Mouse (Mus musculus) neural tube, embryonic 14.5 days (tissue): ENCODE measurements around the gene Jazf1. TPM values are rescaled to one million over a fixed set of nuclear protein-coding genes. Genes with fewer than 3 reads are reported as not detected.

ENCODE experiments used
- ATAC-seq: fragments of 200-750 bp; cut with Nextera tagmentation; 2 replicates; pipeline ENCODE4 v1.8.0; 2017; ENCODE audit warnings: low read depth, mild to moderate bottlenecking, moderate TSS enrichment, moderate library complexity
- H3K27ac ChIP-seq: fragments of 300-500 bp; sonication (generic); 2 replicates; pipeline ENCODE4 v1.5.1; 2014; ENCODE audit warnings: low read depth, mild to moderate bottlenecking, control low read depth, low read length, moderate library complexity, mixed read lengths
- H3K27me3 ChIP-seq: fragments of 300-500 bp; sonication (generic); 2 replicates; pipeline ENCODE4 v1.6.1; 2014; ENCODE audit warnings: low read length; ENCODE audit not compliant: control insufficient read depth, insufficient read depth
- H3K36me3 ChIP-seq: fragments of 300-500 bp; sonication (generic); 2 replicates; pipeline ENCODE4 v1.6.1; 2014; ENCODE audit warnings: low read length, mixed read lengths; ENCODE audit not compliant: control insufficient read depth, insufficient read depth
- H3K4me1 ChIP-seq: fragments of 300-500 bp; sonication (generic); 2 replicates; pipeline ENCODE4 v1.6.1; 2014; ENCODE audit warnings: low read length; ENCODE audit not compliant: control insufficient read depth, insufficient read depth
- H3K4me2 ChIP-seq: fragments of 300-500 bp; sonication (generic); 2 replicates; pipeline ENCODE4 v1.6.1; 2014; ENCODE audit warnings: mild to moderate bottlenecking, low read depth, low read length, control low read depth
- H3K4me3 ChIP-seq: fragments of 300-500 bp; sonication (generic); 2 replicates; pipeline ENCODE4 v1.5.1; 2014; ENCODE audit warnings: low read depth, low read length, control low read depth, mixed read lengths
- H3K9ac ChIP-seq: fragments of 300-500 bp; sonication (generic); replicated peaks from 2 replicates; pipeline ENCODE4 v1.6.1; 2014; ENCODE audit warnings: low read depth, mild to moderate bottlenecking, control low read depth, low read length, mixed read lengths
- H3K9me3 ChIP-seq: fragments of 300-500 bp; sonication (generic); 2 replicates; pipeline ENCODE4 v1.6.1; 2016; ENCODE audit warnings: low read length; ENCODE audit not compliant: control insufficient read depth
- WGBS: fragments of 180-500 bp; shearing (Covaris S2); extraction: QIAGEN DNeasy Blood & Tissue Kit; methylation state at CpG from one replicate; pipeline ENCODE4 v1.1.7; 2014; 5-methylcytosine and 5-hydroxymethylcytosine counted together
- polyA plus RNA-seq: library from polyadenylated mRNA; unstranded; fragments of >200 nt; fragmentation: Nextera tagmentation; extraction: Ambion mirVana; gene quantifications from 2 replicates; pipeline ENCODE4 v1.2.1, GENCODE M21; 2014

Gene Jazf1
- polyA plus RNA-seq, 1 experiment from 2014 or later: 64.4 TPM

- ATAC-seq: no peak
- H3K9ac ChIP-seq: no peak overlapping the region
- H3K9me3 ChIP-seq: no peaks in the 10 kb centered on the region
- H3K36me3 ChIP-seq: no peaks in the 10 kb centered on the region
- no peak overlapping the region for H3K4me3 ChIP-seq
- WGBS: 67% methylated on average over 4 of the region's 4 CpGs
- H3K4me1 ChIP-seq: no peaks in the 10 kb centered on the region
- no peak overlapping the region for H3K4me2 ChIP-seq
- H3K27me3 ChIP-seq: no peaks in the 10 kb centered on the region
- H3K27ac ChIP-seq: no peak overlapping the region
Measured at GRCm38 (mm10) chr6:53017357-53018205, 50.9 kb downstream of the Jazf1 start.

GRCm38 (mm10) chr6:53014460-53015455 is 53.7 kb downstream of the Jazf1 start:
- Histone ChIP-seq H3K27me3 (no peaks in the 10 kb centered on the region), H3K4me3 (no peak overlapping the region), H3K4me1 (no peaks in the 10 kb centered on the region), H3K9me3 (no peaks in the 10 kb centered on the region), H3K9ac (no peak overlapping the region), H3K36me3 (no peaks in the 10 kb centered on the region), H3K27ac (no peak overlapping the region), H3K4me2 (no peak overlapping the region)
- 68% methylated on average over 9 of the region's 9 CpGs for WGBS
- no peak for ATAC-seq

- no peaks in the 10 kb centered on the region for H3K4me1 ChIP-seq
- WGBS: 97% methylated on average over 2 of the region's 2 CpGs
- H3K9ac ChIP-seq: no peak overlapping the region
- no peaks in the 10 kb centered on the region for H3K27me3 ChIP-seq
- H3K27ac ChIP-seq: no peak overlapping the region
- no peak overlapping the region for H3K4me2 ChIP-seq
- H3K36me3 ChIP-seq: no peaks in the 10 kb centered on the region
- no peaks in the 10 kb centered on the region for H3K9me3 ChIP-seq
- no peak for ATAC-seq
- H3K4me3 ChIP-seq: no peak overlapping the region
Measured at GRCm38 (mm10) chr6:53010286-53010685, 58.1 kb downstream of the Jazf1 start.

- 82% methylated on average over 3 of the region's 3 CpGs for WGBS
- Histone ChIP-seq H3K9me3 (no peaks in the 10 kb centered on the region), H3K27me3 (no peaks in the 10 kb centered on the region), H3K4me2 (no peak overlapping the region), H3K9ac (no peak overlapping the region), H3K36me3 (no peaks in the 10 kb centered on the region), H3K4me1 (no peaks in the 10 kb centered on the region), H3K27ac (no peak overlapping the region), H3K4me3 (no peak overlapping the region)
- no peak for ATAC-seq
Measured at GRCm38 (mm10) chr6:53006032-53006431, 62.4 kb downstream of the Jazf1 start.

GRCm38 (mm10) chr6:53005544-53005943 is 62.9 kb downstream of the Jazf1 start:
- no peak for ATAC-seq
- H3K4me2 ChIP-seq: no peak overlapping the region
- no peak overlapping the region for H3K27ac ChIP-seq
- 90% methylated on average over 2 of the region's 2 CpGs for WGBS
- no peaks in the 10 kb centered on the region for H3K9me3 ChIP-seq
- H3K27me3 ChIP-seq: no peaks in the 10 kb centered on the region
- H3K4me1 ChIP-seq: no peaks in the 10 kb centered on the region
- no peak overlapping the region for H3K9ac ChIP-seq
- H3K4me3 ChIP-seq: no peak overlapping the region
- H3K36me3 ChIP-seq: no peaks in the 10 kb centered on the region

- Histone ChIP-seq H3K27ac (no peak overlapping the region), H3K9ac (no peak overlapping the region), H3K9me3 (no peaks in the 10 kb centered on the region), H3K4me3 (no peak overlapping the region), H3K27me3 (no peaks in the 10 kb centered on the region), H3K4me1 (no peaks in the 10 kb centered on the region), H3K36me3 (no peaks in the 10 kb centered on the region), H3K4me2 (no peak overlapping the region)
- ATAC-seq: no peak
- 95% methylated on average over 8 of the region's 8 CpGs for WGBS
Measured at GRCm38 (mm10) chr6:52990816-52991215, 77.6 kb downstream of the Jazf1 start.

GRCm38 (mm10) chr6:52987905-52988640 is 80.4 kb downstream of the Jazf1 start:
- H3K9ac ChIP-seq: no peak overlapping the region
- H3K27me3 ChIP-seq: no peaks in the 10 kb centered on the region
- H3K4me1 ChIP-seq: no peaks in the 10 kb centered on the region
- no peaks in the 10 kb centered on the region for H3K9me3 ChIP-seq
- ATAC-seq: no peak; the same call in 1 of the 2 replicates
- 79% methylated on average over 6 of the region's 6 CpGs for WGBS
- no peak overlapping the region for H3K4me2 ChIP-seq
- H3K4me3 ChIP-seq: no peak overlapping the region
- no peaks in the 10 kb centered on the region for H3K36me3 ChIP-seq
- H3K27ac ChIP-seq: no peak overlapping the region

GRCm38 (mm10) chr6:52987391-52987790 is 81.0 kb downstream of the Jazf1 start:
- Histone ChIP-seq H3K9ac (no peak overlapping the region), H3K27ac (no peak overlapping the region), H3K9me3 (no peaks in the 10 kb centered on the region), H3K4me1 (no peaks in the 10 kb centered on the region), H3K4me2 (no peak overlapping the region), H3K27me3 (no peaks in the 10 kb centered on the region), H3K4me3 (no peak overlapping the region), H3K36me3 (no peaks in the 10 kb centered on the region)
- no peak for ATAC-seq
- WGBS: 52% methylated on average over 4 of the region's 4 CpGs
